Mouse (Mus musculus) layer of hippocampus, adult 9-11 months (tissue): Measurements from ENCODE around the gene Cass4.

Experiments
- DNase-seq: peaks from one replicate; pipeline ENCODE4 v3.0.0; 2022

The Cass4 gene

GRCm38 (mm10) chr2:172445617-172446016, 52.0 kb downstream of the Cass4 start:
- no peak for DNase-seq

GRCm38 (mm10) chr2:172447317-172447716, 53.7 kb downstream of the Cass4 start:
- DNase-seq, result no peak

GRCm38 (mm10) chr2:172448329-172448728, 54.7 kb downstream of the Cass4 start:
- no peak for DNase-seq

- DNase-seq, result no peak
These were observed 57.0 kb downstream of the Cass4 start for GRCm38 (mm10) chr2:172450640-172451039.

- DNase-seq, result no peak
These were observed 58.4 kb downstream of the Cass4 start for GRCm38 (mm10) chr2:172452031-172452430.

- DNase-seq, result no peak
These were observed 58.9 kb downstream of the Cass4 start for GRCm38 (mm10) chr2:172452458-172452857.

- DNase-seq, result no peak
These were observed 64.9 kb downstream of the Cass4 start, which contains the start of gene Gcnt7 for GRCm38 (mm10) chr2:172458496-172458895. Gene Gcnt7 (minus strand): TSS chr2:172458596.

- DNase-seq, result no peak
These were observed 67.1 kb downstream of the Cass4 start for GRCm38 (mm10) chr2:172460647-172461046.

- no peak for DNase-seq
These were observed 69.2 kb downstream of the Cass4 start for GRCm38 (mm10) chr2:172462813-172463212.

GRCm38 (mm10) chr2:172466427-172467132, 73.0 kb downstream of the Cass4 start:
- DNase-seq, result no peak

- no peak for DNase-seq
These were observed 73.6 kb downstream of the Cass4 start for GRCm38 (mm10) chr2:172467206-172467605.

GRCm38 (mm10) chr2:172468346-172468819, 74.8 kb downstream of the Cass4 start:
- DNase-seq, result no peak

- DNase-seq, result no peak
These were observed 78.7 kb downstream of the Cass4 start, which contains the start of gene Fam209 for GRCm38 (mm10) chr2:172472318-172472717. Gene Fam209 (plus strand): TSS chr2:172472520.

GRCm38 (mm10) chr2:172473591-172473990, 80.0 kb downstream of the Cass4 start:
- no peak for DNase-seq

GRCm38 (mm10) chr2:172474970-172475369, 81.4 kb downstream of the Cass4 start:
- no peak for DNase-seq

- DNase-seq, result no peak
These were observed 83.2 kb downstream of the Cass4 start for GRCm38 (mm10) chr2:172476707-172477260.

GRCm38 (mm10) chr2:172477350-172477749, 83.8 kb downstream of the Cass4 start:
- no peak for DNase-seq

GRCm38 (mm10) chr2:172477860-172478259, 84.3 kb downstream of the Cass4 start:
- DNase-seq, result no peak

- DNase-seq, result no peak
These were observed 86.7 kb downstream of the Cass4 start for GRCm38 (mm10) chr2:172480296-172480695.

GRCm38 (mm10) chr2:172481654-172482385, 88.2 kb downstream of the Cass4 start:
- no peak for DNase-seq
